Mouse (Mus musculus) heart, adult 2 months (tissue): ENCODE results near the gene Slc25a42. TPM values are rescaled to one million over a fixed set of nuclear protein-coding genes. Genes with fewer than 3 reads are reported as not detected.
A peak's percentile ranks its signal among the peaks of the same experiment; 100 is the strongest.

Experiments
- DNase-seq, 2 experiments: peaks; one replicate each; pipeline ENCODE4 v3.0.0; 2021
- H3K27ac ChIP-seq: fragments of 200-600 bp; 2 replicates; pipeline ENCODE4 v1.8.1; 2022
- H3K27me3 ChIP-seq: fragments of 200-500 bp; 2 replicates; pipeline ENCODE4 v1.6.1; 2012; ENCODE audit warnings: mild to moderate bottlenecking, low read length, inconsistent platforms, mixed read lengths; ENCODE audit not compliant: control insufficient read depth, insufficient read depth
- H3K36me3 ChIP-seq: fragments of 200-500 bp; 2 replicates; pipeline ENCODE4 v1.6.1; 2012; ENCODE audit warnings: low read length, inconsistent platforms; ENCODE audit not compliant: control insufficient read depth, insufficient read depth
- H3K4me1 ChIP-seq: fragments of 200-500 bp; 2 replicates; pipeline ENCODE4 v1.6.1; 2011; ENCODE audit warnings: low read length; ENCODE audit not compliant: control insufficient read depth, insufficient read depth
- H3K4me3 ChIP-seq: fragments of 200-600 bp; 2 replicates; pipeline ENCODE4 v1.8.1; 2022
- H3K79me2 ChIP-seq: fragments of 200-500 bp; replicated peaks from 2 replicates; pipeline ENCODE4 v1.6.1; 2012; ENCODE audit warnings: mild to moderate bottlenecking, inconsistent platforms, low read length, moderate library complexity, mixed read lengths; ENCODE audit not compliant: control insufficient read depth, insufficient read depth
- H3K9ac ChIP-seq: fragments of 200-500 bp; 2 replicates; pipeline ENCODE4 v1.6.1; 2012; ENCODE audit warnings: low read depth, mild to moderate bottlenecking, control low read depth, inconsistent platforms, low read length, mixed read lengths
- CTCF ChIP-seq: fragments of 200-600 bp; IDR thresholded peaks from 2 replicates; pipeline ENCODE4 v1.8.1; 2022; ENCODE audit warnings: antibody characterized with exemption, mild to moderate bottlenecking, moderate library complexity
- EP300 ChIP-seq: fragments of 200-500 bp; IDR thresholded peaks from 2 replicates; pipeline ENCODE4 v1.6.1; 2011; ENCODE audit warnings: low read depth, low read length, control low read depth; ENCODE audit not compliant: insufficient read depth
- POLR2A ChIP-seq: fragments of 200-500 bp; IDR thresholded peaks from 2 replicates; pipeline ENCODE4 v1.6.1; 2011; ENCODE audit warnings: mild to moderate bottlenecking, low read depth, low read length, control low read depth; ENCODE audit not compliant: insufficient read depth
- WGBS: fragments of 180-500 bp; shearing (Covaris S2); methylation state at CpG from one replicate; pipeline ENCODE4 v1.1.7; 2018; 5-methylcytosine and 5-hydroxymethylcytosine counted together
- intact Hi-C: fragments of 180-260 bp; cut with DNase I; formaldehyde crosslinking; loops from one replicate; pipeline ENCODE4 v1.15.1; 2025
- polyA plus RNA-seq: library from polyadenylated mRNA; depleted of rRNA; stranded (reverse); fragments of >200 nt; gene quantifications from 2 replicates; pipeline ENCODE4 v1.2.3, GENCODE M21; 2012
- total RNA-seq, 2 experiments: library from RNA; stranded (reverse); gene quantifications; 2 replicates each; pipeline ENCODE4 v1.2.3; 2021

The Slc25a42 gene
- total and polyA plus RNA-seq, 3 experiments, result 49.6 to 111 (median 51.6) TPM

GRCm38 (mm10) chr8:70214411-70214810 lies 2.3 kb upstream of the Slc25a42 start:
- Histone ChIP-seq H3K27ac (peak overlapping the region; percentile 47; the same call in 1 of the 2 replicates), H3K36me3 (no peaks in the 10 kb centered on the region), H3K27me3 (no peaks in the 10 kb centered on the region), H3K79me2 (no peaks in the 10 kb centered on the region), H3K4me3 (no peak overlapping the region), H3K4me1 (peaks cover 6% of the 10 kb centered on the region), H3K9ac (no peak overlapping the region)
- intact Hi-C loops, result loop anchor here (5.0 kb wide), 1 partner anchor 312 kb away; the partner anchor contains the start of genes Ndufa13, Tssk6 and Yjefn3
- WGBS, result 54% methylated on average over 3 of the region's 3 CpGs
- TF ChIP-seq POLR2A, result no peak
- no peak for TF ChIP-seq EP300
- TF ChIP-seq CTCF, result no peak
- DNase-seq, result no peak

GRCm38 (mm10) chr8:70211726-70212111 lies 386 bp downstream of the Slc25a42 start:
- no peak for DNase-seq
- TF ChIP-seq POLR2A (no peak), EP300 (no peak), CTCF (no peak)
- intact Hi-C loops, result loop anchor here (2.0 to 5.0 kb wide), 3 partner anchors 23 to 309 kb away; partner anchors contain the start of genes Armc6, Ndufa13, Sugp2 and Tmem161a

GRCm38 (mm10) chr8:70211275-70211674 lies 830 bp downstream of the Slc25a42 start:
- DNase-seq, result no peak
- intact Hi-C loops, result loop anchor here (2.0 to 5.0 kb wide), 2 partner anchors 38 to 309 kb away; partner anchors contain the start of genes Ndufa13, Tmem161a, Tssk6 and Yjefn3
- 62% methylated on average over 1 of the region's 1 CpGs for WGBS
- peaks cover 5% of the 10 kb centered on the region for H3K4me1 ChIP-seq
- peak overlapping the region; percentile 86 for H3K9ac ChIP-seq
- H3K27me3 ChIP-seq, result no peaks in the 10 kb centered on the region
- no peaks in the 10 kb centered on the region for H3K79me2 ChIP-seq
- H3K36me3 ChIP-seq, result no peaks in the 10 kb centered on the region
- peak overlapping the region; percentile 96 for H3K27ac ChIP-seq
- H3K4me3 ChIP-seq, result peak overlapping the region; percentile 73
- TF ChIP-seq POLR2A, result no peak
- no peak for TF ChIP-seq CTCF
- TF ChIP-seq EP300, result no peak

More at GRCm38 (mm10) chr8:70211726-70212111, 386 bp downstream of the Slc25a42 start:
- Histone ChIP-seq H3K9ac (peak overlapping the region; percentile 86), H3K27ac (peak overlapping the region; percentile 96), H3K79me2 (no peaks in the 10 kb centered on the region), H3K36me3 (no peaks in the 10 kb centered on the region), H3K27me3 (no peaks in the 10 kb centered on the region), H3K4me1 (peaks cover 5% of the 10 kb centered on the region), H3K4me3 (peak overlapping the region; percentile 73)
- WGBS, result 1% methylated on average over 31 of the region's 31 CpGs

GRCm38 (mm10) chr8:70210538-70210937 lies 1.6 kb downstream of the Slc25a42 start:
- intact Hi-C loops, result loop anchor here (2.0 to 5.0 kb wide), 2 partner anchors 38 to 308 kb away; partner anchors contain the start of genes Ndufa13, Tmem161a, Tssk6 and Yjefn3
- no peaks in the 10 kb centered on the region for H3K36me3 ChIP-seq
- H3K27me3 ChIP-seq, result no peaks in the 10 kb centered on the region
- peaks cover 5% of the 10 kb centered on the region for H3K4me1 ChIP-seq
- TF ChIP-seq POLR2A, result no peak
- peak; percentile 20; the same call in 1 of the 2 replicates for TF ChIP-seq CTCF
- H3K79me2 ChIP-seq, result no peaks in the 10 kb centered on the region
- DNase-seq, result no peak
- H3K4me3 ChIP-seq, result peak overlapping the region; percentile 27; the same call in 1 of the 2 replicates
- H3K27ac ChIP-seq, result peak overlapping the region; percentile 96
- WGBS, result 28% methylated on average over 8 of the region's 8 CpGs
- H3K9ac ChIP-seq, result peak overlapping the region; percentile 45

GRCm38 (mm10) chr8:70208130-70208529 lies 4.0 kb downstream of the Slc25a42 start:
- intact Hi-C loops, result no loop called here
- Histone ChIP-seq H3K79me2 (no peaks in the 10 kb centered on the region), H3K9ac (no peak overlapping the region), H3K4me1 (peaks cover 5% of the 10 kb centered on the region; the same call in 1 of the 2 replicates), H3K27ac (no peak overlapping the region; the same call in 1 of the 2 replicates), H3K27me3 (no peaks in the 10 kb centered on the region), H3K36me3 (no peaks in the 10 kb centered on the region), H3K4me3 (no peak overlapping the region)
- 23% methylated on average over 1 of the region's 1 CpGs for WGBS
- no peak for DNase-seq
- TF ChIP-seq POLR2A (no peak), EP300 (no peak), CTCF (no peak)

DNA sequence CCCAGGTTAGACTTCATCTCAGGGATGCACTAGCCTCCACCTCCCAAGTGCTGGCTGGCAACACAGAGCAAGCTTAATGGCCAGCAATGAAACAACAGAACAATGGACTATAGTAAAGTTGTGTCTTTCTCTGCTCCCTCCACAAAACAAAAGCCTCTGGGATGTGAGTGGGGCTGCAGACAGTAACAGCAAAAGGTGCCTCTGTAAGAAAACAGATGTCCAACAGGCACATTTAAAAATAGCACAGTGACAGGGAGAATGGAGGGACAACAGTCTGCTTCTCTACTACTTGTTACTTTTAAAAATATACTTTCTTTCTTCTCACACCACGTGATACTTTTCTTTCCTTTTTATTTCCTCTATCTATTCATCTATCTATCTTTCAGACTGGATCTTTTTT lies 7.3 kb downstream of the Slc25a42 start:
- H3K4me3 ChIP-seq, result no peak overlapping the region
- no peak for DNase-seq
- H3K27ac ChIP-seq, result peak overlapping the region; percentile 64
- peaks cover 13% of the 10 kb centered on the region for H3K4me1 ChIP-seq
- intact Hi-C loops, result no loop called here
- H3K27me3 ChIP-seq, result no peaks in the 10 kb centered on the region
- no peaks in the 10 kb centered on the region; the same call in 1 of the 2 replicates for H3K79me2 ChIP-seq
- TF ChIP-seq EP300 (no peak), CTCF (no peak), POLR2A (no peak)
- H3K9ac ChIP-seq, result no peak overlapping the region
- no peaks in the 10 kb centered on the region for H3K36me3 ChIP-seq
- WGBS, result 41% methylated on average over 1 of the region's 1 CpGs
